Mouse (Mus musculus): Measurements from ENCODE around the gene Dctn5. TPM values are rescaled to one million over a fixed set of nuclear protein-coding genes. Genes with fewer than 3 reads are reported as not detected.

Gene Dctn5
- total RNA-seq, 2 experiments from 2014 or later: 16.4 to 21.1 TPM

- DNase-seq: no peak
- intact Hi-C loops (cut with DNase I): no loop called here
- no peak overlapping the region for H3K27ac ChIP-seq
- H3K4me3 ChIP-seq: peak overlapping the region; percentile 81
- TF ChIP-seq CTCF (IDR thresholded peaks at IDR 0.05): no peak
These were observed 1.0 kb upstream of the Dctn5 start for GRCm38 (mm10) chr7:122131834-122132233.

- H3K27ac ChIP-seq: peak overlapping the region; percentile 92
- intact Hi-C loops (cut with DNase I): no loop called here
- peak overlapping the region; percentile 81 for H3K4me3 ChIP-seq
- DNase-seq: no peak
- TF ChIP-seq CTCF (IDR thresholded peaks at IDR 0.05): no peak
These were observed 441 bp downstream of the Dctn5 start for GRCm38 (mm10) chr7:122133338-122133625.

GRCm38 (mm10) chr7:122135070-122135469 is 2.2 kb downstream of the Dctn5 start:
- H3K4me3 ChIP-seq: no peak overlapping the region
- no peak for DNase-seq
- intact Hi-C loops (cut with DNase I): no loop called here

GRCm38 (mm10) chr7:122137071-122137470 is 4.2 kb downstream of the Dctn5 start:
- Histone ChIP-seq H3K4me3 (no peak overlapping the region), H3K27ac (no peak overlapping the region)
- DNase-seq: no peak
- intact Hi-C loops (cut with DNase I): no loop called here
- TF ChIP-seq CTCF (IDR thresholded peaks at IDR 0.05): no peak

More at GRCm38 (mm10) chr7:122135070-122135469, 2.2 kb downstream of the Dctn5 start:
- H3K27ac ChIP-seq: no peak overlapping the region
- TF ChIP-seq CTCF (IDR thresholded peaks at IDR 0.05): peak; percentile 47

DNA sequence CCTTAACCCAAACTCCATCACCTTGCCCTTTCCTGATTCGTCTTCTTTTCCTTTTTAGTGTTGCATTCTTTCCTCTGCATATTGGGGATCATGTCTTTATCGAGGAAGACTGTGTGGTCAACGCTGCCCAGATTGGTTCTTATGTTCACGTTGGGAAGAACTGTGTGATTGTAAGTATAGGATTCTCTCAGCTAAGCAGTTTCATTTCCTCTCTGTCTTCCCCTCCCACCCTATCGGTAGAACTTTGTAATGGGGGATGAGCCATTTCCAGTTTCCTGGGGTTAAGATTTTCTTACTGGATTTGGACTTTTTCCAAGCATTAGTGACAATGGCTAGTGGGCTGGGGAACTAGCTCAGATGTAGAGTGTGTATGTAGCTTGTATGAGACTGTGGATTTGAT is 5.3 kb downstream of the Dctn5 start:
- no peak for TF ChIP-seq CTCF (IDR thresholded peaks at IDR 0.05)
- intact Hi-C loops (cut with DNase I): no loop called here
- H3K4me3 ChIP-seq: no peak overlapping the region
- DNase-seq: no peak
- H3K27ac ChIP-seq: no peak overlapping the region

DNA sequence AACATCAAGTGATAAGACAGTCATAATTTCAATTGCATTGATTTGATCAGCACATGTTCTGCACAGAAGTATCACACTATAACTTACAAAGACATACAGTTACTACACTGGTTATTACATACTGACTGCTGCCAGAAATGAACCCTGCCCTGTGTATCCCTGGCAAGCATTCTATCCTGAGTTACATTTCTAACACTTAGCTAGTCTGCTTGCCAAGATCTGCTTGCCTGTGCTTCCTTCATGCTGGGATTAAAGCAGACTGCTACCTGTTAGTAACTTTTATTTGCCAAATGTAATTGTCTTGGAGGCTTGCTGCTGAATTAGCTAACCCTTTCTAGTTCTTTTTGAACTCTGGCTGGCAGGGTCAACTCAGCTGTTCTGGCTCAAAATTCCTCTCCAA is 8.2 kb downstream of the Dctn5 start:
- Histone ChIP-seq H3K4me3 (no peak overlapping the region), H3K27ac (no peak overlapping the region)
- intact Hi-C loops (cut with DNase I): no loop called here
- TF ChIP-seq CTCF (IDR thresholded peaks at IDR 0.05): no peak
- no peak for DNase-seq

- no peak for TF ChIP-seq CTCF (IDR thresholded peaks at IDR 0.05)
- intact Hi-C loops (cut with DNase I): no loop called here
- no peak for DNase-seq
- H3K4me3 ChIP-seq: no peak overlapping the region
- no peak overlapping the region for H3K27ac ChIP-seq
These were observed 19.6 kb downstream of the Dctn5 start for GRCm38 (mm10) chr7:122152473-122152872.

DNA sequence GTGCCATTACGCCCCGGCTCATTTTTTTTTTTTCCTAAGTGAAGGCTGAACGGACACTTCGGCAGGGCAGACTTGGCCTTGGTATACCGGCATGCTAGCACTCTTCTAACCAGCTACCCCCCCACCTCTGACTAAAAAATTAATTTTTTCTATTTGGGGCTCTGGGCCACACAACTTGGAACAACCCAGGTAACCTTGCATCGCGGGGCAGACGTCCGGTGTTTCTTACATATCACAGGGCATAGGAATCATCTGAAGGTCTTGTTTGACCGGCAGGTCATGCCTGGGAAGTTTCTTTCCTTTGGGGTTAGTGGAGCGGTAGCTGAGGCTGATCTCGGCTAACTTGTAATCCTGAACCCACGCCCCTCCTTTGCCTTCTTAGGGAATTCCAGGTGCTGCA is 25.6 kb downstream of the Dctn5 start:
- intact Hi-C loops (cut with DNase I): no loop called here
- Histone ChIP-seq H3K4me3 (peak overlapping the region; percentile 81), H3K27ac (peak overlapping the region; percentile 57)
- TF ChIP-seq CTCF (IDR thresholded peaks at IDR 0.05): no peak
- DNase-seq: no peak

- peak within 1 kb of the TSS; percentile 57 for H3K27ac ChIP-seq
- peak within 1 kb of the TSS; percentile 81 for H3K4me3 ChIP-seq
- intact Hi-C loops (cut with DNase I): no loop called here
- no peak; the same call in 1 of the 2 replicates for TF ChIP-seq CTCF (IDR thresholded peaks at IDR 0.05)
- peak; percentile 82 for DNase-seq
These were observed 26.4 kb downstream of the Dctn5 start, which contains the start of gene Plk1 for GRCm38 (mm10) chr7:122158915-122159902. Gene Plk1 (plus strand): TSS chr7:122159439.

DNA sequence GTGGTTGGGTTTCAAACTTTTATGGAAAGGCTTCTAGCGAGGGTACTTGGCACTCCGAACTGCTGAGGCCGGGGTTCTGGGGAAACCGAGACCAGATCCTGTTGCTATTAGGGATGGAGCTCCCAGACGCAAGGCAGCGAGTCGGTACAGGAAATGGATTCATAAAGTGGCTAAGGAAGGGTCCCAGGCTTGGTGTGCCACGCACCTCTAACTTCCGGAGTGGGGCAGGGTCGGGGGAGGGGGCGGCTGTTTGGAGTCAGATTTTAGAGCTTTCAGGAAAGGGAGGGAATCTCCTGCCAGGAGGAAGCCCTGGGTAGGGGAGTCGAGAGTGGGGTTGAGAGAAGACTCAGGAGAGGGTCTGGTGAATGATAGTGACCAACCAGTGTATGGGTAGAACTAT is 27.2 kb downstream of the Dctn5 start:
- Histone ChIP-seq H3K27ac (no peak overlapping the region), H3K4me3 (peak overlapping the region; percentile 81)
- no peak for TF ChIP-seq CTCF (IDR thresholded peaks at IDR 0.05)
- intact Hi-C loops (cut with DNase I): no loop called here
- no peak for DNase-seq

DNA sequence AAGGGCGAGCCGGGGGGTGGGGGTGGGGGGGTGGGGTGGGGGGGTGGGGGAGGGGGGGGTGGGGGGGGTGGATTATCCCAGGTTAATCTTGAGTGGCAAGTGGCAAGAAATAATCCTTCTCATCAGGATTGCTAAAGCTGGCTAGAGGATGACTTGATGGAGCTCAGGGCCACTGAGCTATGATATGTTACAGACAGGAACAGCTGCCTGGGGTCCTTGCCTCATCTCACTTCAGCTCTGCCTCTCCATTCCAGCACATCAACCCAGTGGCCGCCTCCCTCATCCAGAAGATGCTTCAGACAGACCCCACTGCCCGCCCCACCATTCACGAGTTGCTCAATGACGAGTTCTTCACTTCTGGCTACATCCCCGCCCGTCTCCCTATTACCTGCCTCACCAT is 30.9 kb downstream of the Dctn5 start:
- TF ChIP-seq CTCF (IDR thresholded peaks at IDR 0.05): no peak

DNA sequence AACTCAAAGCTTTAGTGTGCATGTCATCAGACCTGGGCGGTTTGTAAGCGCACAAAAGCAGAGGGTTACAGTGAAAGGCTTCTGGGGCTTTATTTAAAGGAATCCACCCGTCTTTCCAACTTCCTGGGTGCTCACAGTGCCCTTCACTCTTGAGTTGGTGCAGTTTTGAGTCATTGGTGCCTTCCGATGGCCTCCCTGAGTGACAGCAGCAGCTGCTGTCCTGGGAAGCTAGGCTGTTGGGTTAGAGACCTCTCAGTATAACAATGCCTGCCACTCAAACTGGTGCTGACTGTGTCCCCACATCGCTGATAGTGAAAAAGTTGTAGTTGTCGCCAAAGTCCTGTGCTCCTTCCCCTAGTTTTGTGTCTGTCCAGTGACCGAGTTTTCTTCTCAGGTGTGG is 34.4 kb downstream of the Dctn5 start:
- intact Hi-C loops (cut with DNase I): no loop called here
- no peak for DNase-seq
- no peak overlapping the region for H3K27ac ChIP-seq
- H3K4me3 ChIP-seq: no peak overlapping the region
- TF ChIP-seq CTCF (IDR thresholded peaks at IDR 0.05): no peak

More for the DNA sequence above, 30.9 kb downstream of the Dctn5 start:
- Histone ChIP-seq H3K4me3 (no peak overlapping the region), H3K27ac (no peak overlapping the region)
- intact Hi-C loops (cut with DNase I): no loop called here
- DNase-seq: no peak

DNA sequence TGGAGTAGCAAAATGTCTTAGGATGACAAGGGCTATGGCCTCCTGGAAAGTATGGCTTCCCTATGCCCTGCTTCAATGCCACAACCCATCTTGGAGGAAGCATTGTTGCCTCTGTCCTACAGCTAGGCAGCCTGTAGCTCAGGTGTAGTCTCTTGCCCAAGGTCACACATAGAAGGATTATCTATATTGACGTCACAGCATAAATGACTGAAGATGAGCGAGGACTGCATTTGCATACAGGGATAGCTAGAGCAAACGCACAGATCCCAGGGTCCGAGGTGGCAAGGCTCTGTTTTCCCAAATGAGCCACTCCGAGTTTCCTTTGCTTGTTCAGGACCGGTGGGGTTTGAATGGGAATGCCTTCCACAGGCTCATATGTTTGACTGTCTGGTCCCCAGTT is 37.9 kb downstream of the Dctn5 start:
- Histone ChIP-seq H3K4me3 (no peak overlapping the region), H3K27ac (no peak overlapping the region)
- no peak for DNase-seq
- no peak for TF ChIP-seq CTCF (IDR thresholded peaks at IDR 0.05)
- intact Hi-C loops (cut with DNase I): no loop called here

DNA sequence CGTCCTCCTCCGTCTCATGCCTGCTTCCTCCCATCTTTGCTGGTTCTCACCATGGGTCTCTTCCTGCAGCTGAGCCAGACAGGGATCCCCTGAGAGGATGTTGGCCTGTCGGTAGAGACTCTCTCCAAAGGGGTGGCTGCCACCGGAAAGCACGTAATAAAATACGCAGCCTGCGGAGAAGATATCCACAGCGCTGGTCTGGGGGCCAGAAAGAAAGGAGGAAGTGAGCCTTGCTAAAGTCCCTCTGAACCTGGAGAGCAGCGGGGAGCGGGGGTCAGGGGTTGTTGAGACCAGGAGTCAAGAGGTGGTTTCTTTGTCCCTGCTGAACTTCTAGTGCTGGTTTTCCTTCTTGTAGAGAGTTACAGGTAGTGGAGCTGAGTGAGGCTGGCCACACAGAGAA is 38.8 kb downstream of the Dctn5 start:
- no peak overlapping the region for H3K27ac ChIP-seq
- DNase-seq: no peak
- intact Hi-C loops (cut with DNase I): no loop called here
- H3K4me3 ChIP-seq: no peak overlapping the region
- TF ChIP-seq CTCF (IDR thresholded peaks at IDR 0.05): no peak
